Mouse (Mus musculus): ENCODE data around the gene Crls1. TPM values are rescaled to one million over a fixed set of nuclear protein-coding genes. Genes with fewer than 3 reads are reported as not detected.
A peak's percentile ranks its signal among the peaks of the same experiment; 100 is the strongest.

Gene Crls1
- total RNA-seq, 1 experiment from 2014 or later: 117 TPM

- peak; percentile 73 for DNase-seq
Measured at GRCm38 (mm10) chr2:132884303-132884967, 38.0 kb downstream of the Crls1 start.

DNA sequence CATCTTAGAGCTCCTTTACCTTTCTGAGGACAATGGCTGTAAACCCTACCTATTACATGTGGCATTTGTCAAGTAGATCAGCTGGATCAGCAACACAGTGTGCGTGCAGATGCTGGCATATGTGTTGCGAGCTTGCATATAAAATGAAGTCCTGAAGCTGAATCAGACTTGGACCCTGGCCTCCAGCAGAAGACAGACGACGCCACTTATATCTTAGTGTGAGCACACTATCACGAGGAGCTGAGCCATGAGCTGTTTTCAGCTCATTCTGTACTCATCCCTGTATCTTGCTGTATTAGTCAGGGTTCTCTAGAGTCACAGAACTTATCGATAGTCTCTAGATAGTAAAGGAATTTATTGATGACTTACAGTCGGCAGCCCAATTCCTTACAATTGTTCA, 38.8 kb downstream of the Crls1 start:
- no peak for DNase-seq

DNA sequence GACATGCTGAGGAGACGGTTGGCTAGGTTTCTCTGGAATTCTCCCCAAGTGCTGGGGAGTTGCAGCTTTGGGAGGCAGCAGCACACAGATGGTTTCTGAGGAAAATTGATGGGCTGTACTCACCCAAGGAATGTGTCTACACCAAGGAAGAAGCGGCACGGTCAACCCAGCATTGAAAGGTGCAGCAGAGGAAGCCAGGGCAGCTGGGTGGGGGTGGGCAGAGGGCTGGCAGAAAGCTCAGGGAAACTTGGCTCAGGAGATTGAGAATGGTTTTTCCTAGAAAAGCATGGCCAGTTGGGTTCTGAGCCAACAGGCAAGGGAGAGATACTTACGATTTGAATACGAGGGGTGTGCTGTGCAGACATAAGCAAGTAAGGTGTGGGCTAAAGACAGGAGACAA, 47.4 kb downstream of the Crls1 start:
- no peak for DNase-seq

DNA sequence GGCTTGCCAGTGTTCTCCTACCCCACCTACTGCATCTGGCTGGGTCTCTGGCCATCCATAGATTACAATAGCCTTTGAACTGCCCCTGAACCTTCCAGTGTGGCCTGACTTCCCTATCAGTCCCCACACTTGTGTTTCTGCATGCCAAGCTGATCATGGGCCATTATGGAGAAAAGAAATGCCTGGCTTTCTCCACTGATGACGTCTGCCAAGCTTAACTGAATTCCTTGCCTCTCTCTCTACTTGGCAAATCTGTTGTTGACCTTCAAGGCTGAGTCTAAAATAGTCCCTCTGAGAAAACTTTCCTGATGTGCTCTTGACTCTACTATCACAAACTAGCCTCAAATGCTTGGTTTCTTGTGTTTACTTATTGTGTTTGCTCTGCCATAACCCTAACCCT, 51.7 kb downstream of the Crls1 start:
- no peak for DNase-seq

DNA sequence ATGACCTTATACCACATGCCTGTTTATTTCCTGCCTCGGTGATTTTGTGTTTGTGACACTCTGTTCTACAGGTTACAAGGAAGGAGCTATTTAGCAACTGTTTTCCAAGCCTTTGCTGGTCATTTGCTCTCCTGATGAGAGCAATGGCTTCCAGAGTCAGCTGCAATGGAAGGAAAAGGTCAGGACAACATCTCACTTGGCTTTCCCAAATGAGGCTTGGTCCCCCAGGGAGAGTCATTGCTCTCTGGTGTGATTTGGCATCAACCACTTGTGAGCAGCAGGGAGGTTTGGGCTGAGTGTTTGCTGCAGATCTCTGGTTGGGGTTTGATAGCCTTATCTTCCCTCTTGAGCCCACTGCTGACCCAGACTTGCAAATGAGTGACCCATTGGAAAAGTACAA, 54.1 kb downstream of the Crls1 start:
- DNase-seq: peak; percentile 53

DNA sequence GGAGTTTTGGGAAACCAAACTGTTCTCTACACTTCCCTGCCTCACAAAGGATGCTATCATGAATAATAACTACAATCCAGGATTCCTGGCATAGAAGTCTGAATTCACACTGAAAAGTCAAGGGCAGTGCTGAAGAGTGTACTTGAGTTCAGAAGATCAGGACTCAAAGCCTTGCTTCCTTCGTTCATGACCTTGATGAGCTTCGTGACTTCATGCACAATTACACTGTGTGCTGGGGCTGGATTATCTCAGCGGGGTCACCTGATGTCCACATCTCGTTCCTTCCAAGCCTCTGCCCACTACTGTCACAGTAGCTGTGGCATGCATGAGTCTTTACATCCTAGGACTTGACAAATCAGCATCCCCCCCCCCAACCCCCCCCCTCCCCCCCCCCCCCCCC, 55.2 kb downstream of the Crls1 start:
- DNase-seq: peak; percentile 30

DNA sequence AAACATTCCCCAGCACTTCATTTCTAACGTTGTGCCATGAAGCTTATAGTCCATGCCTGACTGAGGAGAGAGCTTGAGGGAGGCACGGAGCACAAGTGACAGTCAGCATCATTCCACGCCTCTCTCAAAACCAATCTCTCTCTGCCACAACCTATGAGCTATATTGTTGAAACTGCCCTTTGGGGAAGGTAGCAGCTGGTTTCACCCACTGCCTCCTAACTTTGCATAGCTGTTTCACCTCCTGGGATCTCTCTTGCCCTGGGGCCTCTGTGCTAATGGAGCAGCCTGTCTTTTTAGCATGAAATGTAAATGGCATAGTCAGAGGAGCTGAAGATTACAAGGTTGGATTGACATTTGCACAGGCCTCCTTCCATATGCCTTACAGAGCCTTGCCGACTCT, 55.6 kb downstream of the Crls1 start:
- no peak for DNase-seq

DNA sequence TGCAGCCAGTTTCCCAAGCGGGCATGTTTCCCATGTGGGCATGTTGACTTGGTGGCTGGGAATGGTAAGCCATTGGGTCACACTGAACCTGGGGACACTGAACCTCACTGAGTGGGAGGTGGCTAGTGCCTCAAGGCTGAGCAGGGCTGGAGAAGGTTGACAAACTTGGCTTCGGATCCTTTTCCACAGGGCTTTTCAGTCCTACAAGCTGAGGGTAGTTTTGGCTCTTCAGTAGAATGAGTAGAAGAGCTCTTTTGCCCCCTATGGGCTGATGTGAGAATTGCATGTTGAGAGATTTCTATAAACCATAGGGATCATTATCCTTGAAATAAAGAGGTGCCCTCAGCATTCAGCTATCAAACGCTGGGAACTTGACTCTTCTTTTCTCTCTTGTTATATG, 57.0 kb downstream of the Crls1 start:
- peak; percentile 79 for DNase-seq

DNA sequence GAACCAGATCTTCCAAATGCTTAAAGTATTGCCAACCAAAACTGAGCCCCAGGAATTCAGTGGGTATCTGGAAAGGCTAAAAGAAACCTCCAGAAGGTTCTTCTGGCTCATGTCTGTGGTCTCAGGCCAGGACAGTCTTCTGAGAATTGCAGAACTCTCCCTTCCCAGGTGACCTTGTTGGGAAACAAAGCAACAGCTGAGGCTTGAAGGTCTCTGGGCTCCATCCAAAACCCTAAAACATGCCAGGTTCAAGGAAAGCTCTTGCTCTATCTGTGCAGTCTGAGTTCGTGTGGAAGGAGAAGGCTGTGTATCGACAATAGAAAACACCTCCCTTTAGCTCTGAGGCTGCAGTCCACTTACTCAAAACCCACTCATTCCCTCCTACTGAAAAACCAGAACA, 58.5 kb downstream of the Crls1 start:
- DNase-seq: peak; percentile 54

- peak; percentile 71 for DNase-seq
Measured at GRCm38 (mm10) chr2:132906763-132907162, 60.3 kb downstream of the Crls1 start.

GRCm38 (mm10) chr2:132914785-132915184, 68.3 kb downstream of the Crls1 start:
- no peak for DNase-seq

Other genes starting within 250 kb of the Crls1 start
- 8.5 and 9.4 TPM in 2 replicates for gene Shld1, start 159.7 kb upstream of the Crls1 start, total RNA-seq (2021)
- gene Chgb, start 65.4 kb upstream of the Crls1 start, total RNA-seq (2021): 1,709 and 1,883 TPM in 2 replicates
- 17.6 and 21.8 TPM in 2 replicates for gene Trmt6, start 30.6 kb upstream of the Crls1 start, total RNA-seq (2021)
- gene Mcm8, start 30.5 kb upstream of the Crls1 start, total RNA-seq (2021): 3.3 and 4.4 TPM in 2 replicates
- 3.0 and 3.3 TPM in 2 replicates for gene Lrrn4, start 34.2 kb downstream of the Crls1 start, total RNA-seq (2021)
- not detected in 2 replicates for gene Fermt1, start 99.2 kb downstream of the Crls1 start, total RNA-seq (2021)

All from adrenal gland, postnatal 14 days (tissue).